Mouse (Mus musculus) urinary bladder, postnatal 25 days (tissue): Measurements from ENCODE around the gene Tepp.

Experiments
- DNase-seq: peaks from one replicate; pipeline ENCODE4 v3.0.0; 2022; ENCODE audit warnings: low spot score

Gene Tepp

DNA sequence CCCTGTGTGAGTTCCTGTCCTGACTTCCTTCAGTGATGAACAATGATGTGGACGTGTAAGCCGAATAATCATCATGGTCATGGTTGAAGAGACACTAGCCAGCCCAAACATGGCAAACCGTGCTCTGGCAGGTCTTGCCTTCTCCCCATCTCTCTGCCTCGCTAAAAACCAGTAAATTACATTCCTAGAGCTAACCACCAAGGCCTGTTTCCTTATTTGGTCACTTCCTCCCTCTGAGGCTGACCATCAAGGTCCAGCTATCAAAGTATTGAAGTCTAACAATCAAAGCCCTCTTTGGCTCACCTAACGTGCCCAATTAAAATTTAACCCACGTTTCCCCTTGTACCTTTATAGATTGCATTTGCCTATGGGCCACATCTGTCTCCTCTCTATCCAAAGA lies 51.9 kb downstream of the Tepp start:
- DNase-seq = no peak

DNA sequence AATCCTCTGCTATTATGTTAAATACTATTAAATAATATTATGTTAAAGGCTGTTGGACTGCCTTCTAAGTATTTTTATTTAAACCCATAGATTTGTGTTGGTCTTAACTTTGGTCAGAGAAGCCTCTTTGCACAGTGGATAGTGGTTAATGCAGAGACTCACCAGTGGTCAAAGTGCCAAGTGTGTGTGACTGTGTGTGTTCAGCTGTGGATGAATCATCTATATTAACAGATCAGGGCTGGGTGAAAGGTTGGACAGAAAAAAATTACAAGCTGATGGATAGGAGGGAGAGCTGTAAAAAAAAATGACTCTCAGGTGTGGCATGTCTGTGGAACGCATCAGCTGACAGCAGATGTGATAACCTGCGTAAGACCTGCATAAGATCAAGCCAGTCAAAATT lies 53.5 kb downstream of the Tepp start:
- DNase-seq = no peak

DNA sequence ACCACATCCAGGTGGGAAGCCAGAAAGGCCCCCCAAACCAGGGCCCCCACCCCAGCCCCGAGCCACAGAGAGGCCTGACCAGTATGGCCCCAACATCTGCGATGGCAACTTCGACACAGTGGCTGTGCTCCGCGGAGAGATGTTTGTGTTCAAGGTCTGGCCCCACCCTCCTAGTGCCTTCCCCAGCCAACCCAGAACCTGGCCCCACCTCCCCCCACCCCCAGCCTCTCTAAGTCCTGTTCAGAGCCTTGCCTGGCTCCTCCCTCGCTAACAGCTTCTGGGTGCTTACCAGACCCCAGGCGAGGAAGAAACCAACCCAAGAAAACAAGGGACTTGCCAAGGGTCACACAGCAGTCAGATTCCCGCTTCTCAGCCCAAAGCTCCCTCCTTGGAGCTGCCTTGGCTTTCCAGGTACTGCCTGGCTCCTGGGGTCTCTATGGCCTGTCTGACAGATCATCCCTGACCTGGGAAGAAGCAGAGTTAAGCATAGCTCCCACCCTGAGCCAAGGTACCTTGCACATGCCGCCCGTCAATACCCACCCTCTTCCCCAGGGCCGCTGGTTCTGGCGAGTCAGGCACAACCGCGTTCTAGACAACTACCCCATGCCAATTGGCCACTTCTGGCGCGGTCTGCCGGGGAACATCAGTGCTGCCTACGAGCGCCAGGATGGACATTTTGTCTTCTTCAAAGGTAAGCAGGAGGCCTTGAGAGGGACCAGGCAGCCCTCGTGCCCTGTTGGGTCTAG lies 59.4 kb downstream of the Tepp start:
- DNase-seq = no peak

DNA sequence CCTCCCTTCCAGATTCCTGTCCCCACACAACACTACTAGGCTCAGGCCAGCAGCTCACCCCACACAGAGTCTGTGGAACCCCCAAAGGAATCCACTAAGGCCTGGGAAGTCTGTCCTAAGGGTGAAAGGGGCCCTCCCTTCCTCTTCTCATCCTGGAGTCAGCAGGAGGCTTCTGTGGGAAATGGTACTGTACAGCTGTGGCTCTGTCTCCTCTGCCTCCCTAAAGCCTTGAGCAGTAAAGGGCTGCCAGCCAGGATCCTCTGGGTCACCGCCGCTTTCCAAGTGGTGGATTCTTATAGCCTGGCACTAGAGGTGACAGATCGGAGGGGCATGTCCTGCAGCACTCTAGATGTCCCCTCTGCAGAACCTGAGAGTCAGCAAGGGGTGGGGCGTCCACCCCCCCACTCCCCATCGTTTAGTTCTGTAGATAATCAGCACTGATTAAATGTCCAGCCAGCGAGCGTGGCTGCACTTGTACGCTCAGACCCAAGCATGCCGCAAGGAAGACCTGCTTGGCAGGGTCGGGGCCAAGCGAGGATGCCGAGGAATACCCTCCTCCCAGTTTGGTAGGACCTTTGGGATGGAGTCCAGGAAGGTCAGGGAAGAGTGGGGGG lies 63.1 kb downstream of the Tepp start:
- no peak for DNase-seq

DNA sequence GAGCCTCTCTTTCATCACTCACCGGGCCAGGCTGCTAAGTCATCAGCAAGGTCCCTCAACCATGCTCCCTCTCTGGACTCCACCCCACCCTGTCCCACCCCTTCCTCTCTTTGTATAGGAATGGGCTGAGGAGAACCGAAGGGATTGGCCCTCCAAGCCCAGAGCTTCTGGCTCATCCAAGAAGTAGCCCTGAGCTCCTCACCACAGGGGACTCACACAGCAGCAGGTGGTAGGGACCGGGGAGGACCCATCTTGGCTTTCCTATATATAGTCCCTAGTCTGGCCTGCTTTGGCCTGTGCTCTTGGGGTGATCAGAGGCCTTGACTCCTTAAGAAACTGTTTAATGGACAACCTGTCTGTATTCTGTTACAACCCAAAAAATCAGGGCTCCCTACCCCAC lies 64.1 kb downstream of the Tepp start:
- no peak for DNase-seq

DNA sequence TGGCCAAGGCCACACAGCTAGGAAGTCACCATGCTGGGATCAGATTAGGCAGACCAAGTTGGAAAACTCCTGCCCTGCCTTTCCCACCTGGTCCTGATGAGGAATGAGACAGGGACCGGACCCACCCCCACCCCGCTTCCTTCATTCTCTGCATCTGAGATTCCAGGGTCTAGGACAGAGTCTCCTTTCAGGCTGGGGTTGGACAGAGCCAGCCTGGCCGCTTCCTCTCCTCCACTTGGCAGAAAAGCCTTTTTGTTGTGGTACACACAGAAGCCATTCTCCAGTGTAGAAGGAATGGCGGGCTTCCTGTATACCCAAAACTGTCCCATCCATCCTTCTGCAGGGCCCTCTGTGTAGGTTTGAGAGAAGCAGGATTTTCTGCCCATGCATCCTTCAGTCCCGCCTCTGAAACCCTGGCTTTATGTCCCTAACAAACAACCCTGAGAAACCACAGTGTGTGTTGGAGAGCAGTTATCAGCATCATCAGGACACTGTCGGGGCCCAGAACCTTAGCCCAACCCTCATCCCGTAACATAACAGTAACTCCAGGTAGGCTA lies 65.1 kb downstream of the Tepp start:
- no peak for DNase-seq
